Mouse (Mus musculus): ENCODE data around the gene Slc18a2.

Gene Slc18a2

GRCm38 (mm10) chr19:59260718-59261442 lies at the start of gene Slc18a2:
TSS of gene Slc18a2 (plus strand) at chr19:59260896.
- no peak for DNase-seq

GRCm38 (mm10) chr19:59216891-59217290 lies 43.8 kb upstream of the Slc18a2 start:
- no peak for DNase-seq

- no peak for DNase-seq
These were observed 41.7 kb upstream of the Slc18a2 start, which contains the start of gene Kcnk18 for GRCm38 (mm10) chr19:59218991-59219390. TSS of gene Kcnk18 (plus strand) at chr19:59219214.

GRCm38 (mm10) chr19:59221131-59221530 lies 39.6 kb upstream of the Slc18a2 start:
- no peak for DNase-seq

GRCm38 (mm10) chr19:59228376-59228775 lies 32.3 kb upstream of the Slc18a2 start:
- DNase-seq: no peak

- no peak for DNase-seq
These were observed 27.9 kb upstream of the Slc18a2 start for GRCm38 (mm10) chr19:59232786-59233185.

GRCm38 (mm10) chr19:59235001-59235400 lies 25.7 kb upstream of the Slc18a2 start:
- DNase-seq: no peak

GRCm38 (mm10) chr19:59236046-59236445 lies 24.6 kb upstream of the Slc18a2 start:
- DNase-seq: no peak

- DNase-seq: no peak
These were observed 22.1 kb upstream of the Slc18a2 start for GRCm38 (mm10) chr19:59238630-59239029.

- peak; percentile 82 for DNase-seq
These were observed 21.4 kb upstream of the Slc18a2 start for GRCm38 (mm10) chr19:59239124-59239817.

- DNase-seq: no peak
These were observed 18.7 kb upstream of the Slc18a2 start for GRCm38 (mm10) chr19:59241987-59242386.

- no peak for DNase-seq
These were observed 17.6 kb upstream of the Slc18a2 start for GRCm38 (mm10) chr19:59243057-59243456.

GRCm38 (mm10) chr19:59248144-59248543 lies 12.6 kb upstream of the Slc18a2 start:
- no peak for DNase-seq

GRCm38 (mm10) chr19:59248553-59249286 lies 12.0 kb upstream of the Slc18a2 start:
- DNase-seq: no peak

- no peak for DNase-seq
These were observed 8.0 kb upstream of the Slc18a2 start for GRCm38 (mm10) chr19:59252651-59253050.

- DNase-seq: no peak
These were observed 1.1 kb upstream of the Slc18a2 start for GRCm38 (mm10) chr19:59259633-59260032.

GRCm38 (mm10) chr19:59261604-59262003 lies 908 bp downstream of the Slc18a2 start:
- no peak for DNase-seq

- no peak for DNase-seq
These were observed 2.5 kb downstream of the Slc18a2 start for GRCm38 (mm10) chr19:59263171-59263570.

- DNase-seq: no peak
These were observed 4.3 kb downstream of the Slc18a2 start for GRCm38 (mm10) chr19:59264838-59265532.

- no peak for DNase-seq
These were observed 5.2 kb downstream of the Slc18a2 start for GRCm38 (mm10) chr19:59265907-59266306.

GRCm38 (mm10) chr19:59267417-59267963 lies 6.8 kb downstream of the Slc18a2 start:
- DNase-seq: no peak

- no peak for DNase-seq
These were observed 12.5 kb downstream of the Slc18a2 start for GRCm38 (mm10) chr19:59273190-59273589.

GRCm38 (mm10) chr19:59276354-59276753 lies 15.7 kb downstream of the Slc18a2 start:
- DNase-seq: no peak

Measured in cerebellum, adult 9-10 months (tissue).